Comparison of ENCODE assay signal across 7 mouse cellular contexts in genomic region chr12:59066448-59067077, GRCm38 (mm10). TPM values are rescaled to one million over a fixed set of nuclear protein-coding genes. Genes with fewer than 3 reads are reported as not detected.
DNase-seq lines count a peak whose midpoint lies in the region; ATAC-seq and TF ChIP-seq lines count a peak whose summit lies in the region.

TSS of gene Pnn (plus strand) at chr12:59066884.

- peak within 1 kb of the TSS; percentile 97 for H3K9ac ChIP-seq in intestine, postnatal 0 days (ENCODE audit: low read depth, low read length)
- peak within 1 kb of the TSS; percentile 93 for H3K9ac ChIP-seq in midbrain, embryonic 12.5 days (replicated peaks)

- DNase-seq in adrenal gland, postnatal 10 days = peak; percentile 97
- DNase-seq in embryonic facial prominence, embryonic 10.5 days (ENCODE audit: low spot score) = peak; percentile 98
- DNase-seq in gonadal fat pad, adult 2 months (ENCODE audit: low read depth) = peak; percentile 70
- peak; percentile 96 for DNase-seq in left cerebral cortex, postnatal 4 days

- intact Hi-C loops in left cerebral cortex, postnatal 4 days (cut with DNase I) = no loop called here

- H3K27ac ChIP-seq in embryonic facial prominence, embryonic 10.5 days (replicated peaks) = peak within 1 kb of the TSS; percentile 98
- peak within 1 kb of the TSS; percentile 92 for H3K27ac ChIP-seq in intestine, postnatal 0 days (ENCODE audit: low read depth, low read length)
- peak within 1 kb of the TSS; percentile 90 for H3K27ac ChIP-seq in midbrain, embryonic 12.5 days (replicated peaks)
- H3K27ac ChIP-seq in small intestine, adult 2 months (ENCODE audit: insufficient read depth, low read depth, low read length) = peak within 1 kb of the TSS; percentile 88

- H3K9me3 ChIP-seq in embryonic facial prominence, embryonic 10.5 days = no peaks in the 10 kb centered on the region
- no peaks in the 10 kb centered on the region for H3K9me3 ChIP-seq in intestine, postnatal 0 days (ENCODE audit: control insufficient read depth)
- no peaks in the 10 kb centered on the region for H3K9me3 ChIP-seq in midbrain, embryonic 12.5 days

- WGBS in embryonic facial prominence, embryonic 10.5 days = under 1% methylated on average over 43 of the region's 43 CpGs
- WGBS in intestine, postnatal 0 days = under 1% methylated on average over 42 of the region's 43 CpGs
- WGBS in midbrain, embryonic 12.5 days = under 1% methylated on average over 43 of the region's 43 CpGs
- under 1% methylated on average over 43 of the region's 43 CpGs for WGBS in small intestine, adult 2 months

- ATAC-seq in intestine, postnatal 0 days = peak; percentile 99
- peak; percentile 99 for ATAC-seq in midbrain, embryonic 12.5 days (ENCODE audit: low FRiP score, low read depth)

- TF ChIP-seq POLR2A in small intestine, adult 2 months (IDR thresholded peaks at IDR 0.05; ENCODE audit: low read depth, low read length) = peak; percentile 83

- H3K4me2 ChIP-seq in intestine, postnatal 0 days (replicated peaks; ENCODE audit: low read depth) = peak within 1 kb of the TSS; percentile 77
- peak within 1 kb of the TSS; percentile 71 for H3K4me2 ChIP-seq in midbrain, embryonic 12.5 days (replicated peaks)

- H3K27me3 ChIP-seq in embryonic facial prominence, embryonic 10.5 days (replicated peaks; ENCODE audit: low read depth, poor library complexity, severe bottlenecking) = no peaks in the 10 kb centered on the region
- no peaks in the 10 kb centered on the region for H3K27me3 ChIP-seq in intestine, postnatal 0 days (replicated peaks; ENCODE audit: control insufficient read depth, insufficient read depth, low read length)
- no peaks in the 10 kb centered on the region for H3K27me3 ChIP-seq in midbrain, embryonic 12.5 days
- H3K27me3 ChIP-seq in small intestine, adult 2 months (ENCODE audit: control insufficient read depth, insufficient read depth, low read length) = no peaks in the 10 kb centered on the region

- peaks cover 13% of the 10 kb centered on the region; the same call in 1 of the 2 replicates for H3K4me1 ChIP-seq in embryonic facial prominence, embryonic 10.5 days
- H3K4me1 ChIP-seq in intestine, postnatal 0 days (replicated peaks; ENCODE audit: control insufficient read depth, insufficient read depth, low read length) = 0 out of 2 replicates have a peak, but pooled peaks cover 3% of the 10 kb centered on the region
- H3K4me1 ChIP-seq in midbrain, embryonic 12.5 days = peaks cover 11% of the 10 kb centered on the region
- H3K4me1 ChIP-seq in small intestine, adult 2 months (ENCODE audit: control insufficient read depth, insufficient read depth, insufficient read length, low read length) = no peaks in the 10 kb centered on the region

- H3K36me3 ChIP-seq in embryonic facial prominence, embryonic 10.5 days (replicated peaks) = peaks cover 40% of the 10 kb centered on the region
- peaks cover 33% of the 10 kb centered on the region for H3K36me3 ChIP-seq in intestine, postnatal 0 days (ENCODE audit: control insufficient read depth, insufficient read depth)
- H3K36me3 ChIP-seq in midbrain, embryonic 12.5 days = peaks cover 35% of the 10 kb centered on the region
- H3K36me3 ChIP-seq in small intestine, adult 2 months (ENCODE audit: control insufficient read depth, insufficient read depth, low read length) = peaks cover 29% of the 10 kb centered on the region

- H3K4me3 ChIP-seq in embryonic facial prominence, embryonic 10.5 days = peak within 1 kb of the TSS; percentile 100
- H3K4me3 ChIP-seq in intestine, postnatal 0 days (ENCODE audit: low read depth, low read length) = peak within 1 kb of the TSS; percentile 99
- peak within 1 kb of the TSS; percentile 82 for H3K4me3 ChIP-seq in midbrain, embryonic 12.5 days
- H3K4me3 ChIP-seq in small intestine, adult 2 months (ENCODE audit: low read depth, low read length) = peak within 1 kb of the TSS; percentile 93

- TF ChIP-seq CTCF in intestine, postnatal 0 days (IDR thresholded peaks at IDR 0.05; ENCODE audit: low read depth) = peak; percentile 46
- peak; percentile 16; the same call in 1 of the 2 replicates for TF ChIP-seq CTCF in small intestine, adult 2 months (IDR thresholded peaks at IDR 0.05; ENCODE audit: extremely low read depth, insufficient read length, insufficient replicate concordance, low read depth, low read length)

RNA-seq across cellular contexts. Expression of gene Pnn, which starts in this region (rescaled TPM):
- 10 to 100 TPM; 33.8 to 50.0 TPM for total RNA-seq in adrenal gland, postnatal 10 days (2021)
- 114 and 121 TPM in 2 replicates for polyA plus RNA-seq in embryonic facial prominence, embryonic 10.5 days (2016; fragmentation: Nextera tagmentation; extraction: Ambion mirVana)
- 10.0 and 16.7 TPM in 2 replicates for polyA plus RNA-seq in gonadal fat pad, adult 2 months (2012; rRNA removed)
- 27.1 and 36.2 TPM in 2 replicates for polyA plus RNA-seq in intestine, postnatal 0 days (2015; fragmentation: Nextera tagmentation; extraction: Ambion mirVana)
- 10 to 100 TPM; 59.9 to 65.4 TPM for total RNA-seq in left cerebral cortex, postnatal 4 days (2021)
- 109 and 122 TPM in 2 replicates for polyA plus RNA-seq in midbrain, embryonic 12.5 days (2016; fragmentation: Nextera tagmentation; extraction: Ambion mirVana)
- 5.2 and 8.9 TPM in 2 replicates for polyA plus RNA-seq in small intestine, adult 2 months (2012; rRNA removed)

Comparison
In these comparisons a context has a peak if more than half of its experiments do, and no peak if none do; other contexts are left out.
1. Peak in every context shown above with its lines: DNase-seq, ATAC-seq, H3K4me3 ChIP-seq and H3K27ac ChIP-seq.